13 mouse cellular contexts compared by ENCODE assay signal in genomic region chr15:96857709-96858108, GRCm38 (mm10).
"Had no signal": no experiment of that assay in that cellular context is flagged by ENCODE, and none has a peak within 500 bp of the region (broad histone marks: within the 10 kb centered on the region; RNA-seq: fewer than 3 reads in every experiment).

No protein-coding gene starts in this region.

- H3K4me2 ChIP-seq: limb, embryonic 12.5 days; liver, embryonic 13.5 days; neural tube, embryonic 12.5 days had no signal

- H3K36me3 ChIP-seq: limb, embryonic 12.5 days; liver, embryonic 13.5 days; neural tube, embryonic 12.5 days had no signal

- H3K4me3 ChIP-seq: limb, embryonic 12.5 days; liver, embryonic 13.5 days; neural tube, embryonic 12.5 days had no signal

- ATAC-seq: lung, postnatal 0 days had no signal

- H3K27me3 ChIP-seq: limb, embryonic 12.5 days; liver, embryonic 13.5 days; neural tube, embryonic 12.5 days had no signal

- DNase-seq: kidney, adult 11 months; kidney, adult 9 months; kidney, postnatal 36 days; liver, embryonic 13.5 days; lung, adult 2 months; lung, postnatal 36 days; midbrain, embryonic 14.5 days; right cerebral cortex, postnatal 4 days; thymus, postnatal 4 days had no signal

- H3K27ac ChIP-seq: kidney, postnatal 0 days; limb, embryonic 12.5 days; liver, embryonic 13.5 days; neural tube, embryonic 12.5 days had no signal

- H3K9me3 ChIP-seq: limb, embryonic 12.5 days; liver, embryonic 13.5 days; neural tube, embryonic 12.5 days had no signal

- H3K4me1 ChIP-seq: limb, embryonic 12.5 days; liver, embryonic 13.5 days; neural tube, embryonic 12.5 days had no signal

- H3K9ac ChIP-seq: limb, embryonic 12.5 days; liver, embryonic 13.5 days; neural tube, embryonic 12.5 days had no signal
